Mouse (Mus musculus) MN1 (cell line): Measurements from ENCODE around the gene Golga2.

Experiments used
- DNase-seq: peaks from one replicate; pipeline ENCODE4 v3.0.0-alpha.2; 2016; ENCODE audit warnings: low spot score

The Golga2 gene

DNA sequence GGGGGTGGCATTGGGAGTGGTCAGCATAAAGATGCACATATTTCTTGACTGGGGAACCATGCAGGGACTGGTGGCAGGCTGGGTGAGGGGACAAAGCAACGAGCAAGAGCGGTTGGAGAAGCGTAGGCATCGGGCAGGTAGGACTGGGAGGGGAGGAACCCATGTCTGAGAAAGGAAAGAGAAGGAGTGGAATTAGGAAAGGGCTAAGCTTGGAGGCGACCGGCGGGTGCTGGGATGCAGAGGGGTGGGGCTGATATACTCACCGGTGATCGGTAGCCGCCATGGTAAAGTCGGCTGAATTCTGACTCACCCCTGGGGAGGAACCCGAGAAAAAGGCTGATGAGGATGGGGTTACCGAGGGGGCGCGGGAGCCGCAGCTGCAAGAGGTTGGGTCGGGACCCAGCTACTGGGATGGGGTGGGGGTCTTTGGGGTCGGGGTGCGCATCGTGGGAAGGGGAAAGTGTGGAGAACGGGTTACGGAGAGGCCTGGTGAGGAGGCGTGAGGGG, at the start of gene Golga2:
TSS of gene Golga2 (plus strand) at position 51 of the 507 bp plus-strand sequence.
- peak; percentile 33 for DNase-seq

DNA sequence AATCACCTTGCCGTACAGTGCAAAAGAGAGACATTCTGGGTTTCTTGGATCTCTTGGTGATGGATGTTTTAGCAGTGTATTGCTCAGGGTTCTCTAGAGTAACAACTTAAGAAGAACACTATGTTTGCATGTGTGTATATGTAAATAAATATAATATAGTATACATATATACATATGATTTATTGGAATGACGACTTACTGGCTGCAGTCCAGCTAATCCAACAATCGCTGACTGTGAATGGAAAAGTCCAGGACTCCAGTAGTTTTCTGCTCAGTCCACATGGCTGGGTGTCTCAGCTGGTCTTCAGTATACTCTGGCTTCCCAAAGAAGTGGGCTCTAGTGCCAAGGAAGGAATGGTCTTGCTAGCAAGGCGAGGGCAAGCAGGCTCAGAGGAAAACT, 49.6 kb upstream of the Golga2 start:
- peak; percentile 35 for DNase-seq

DNA sequence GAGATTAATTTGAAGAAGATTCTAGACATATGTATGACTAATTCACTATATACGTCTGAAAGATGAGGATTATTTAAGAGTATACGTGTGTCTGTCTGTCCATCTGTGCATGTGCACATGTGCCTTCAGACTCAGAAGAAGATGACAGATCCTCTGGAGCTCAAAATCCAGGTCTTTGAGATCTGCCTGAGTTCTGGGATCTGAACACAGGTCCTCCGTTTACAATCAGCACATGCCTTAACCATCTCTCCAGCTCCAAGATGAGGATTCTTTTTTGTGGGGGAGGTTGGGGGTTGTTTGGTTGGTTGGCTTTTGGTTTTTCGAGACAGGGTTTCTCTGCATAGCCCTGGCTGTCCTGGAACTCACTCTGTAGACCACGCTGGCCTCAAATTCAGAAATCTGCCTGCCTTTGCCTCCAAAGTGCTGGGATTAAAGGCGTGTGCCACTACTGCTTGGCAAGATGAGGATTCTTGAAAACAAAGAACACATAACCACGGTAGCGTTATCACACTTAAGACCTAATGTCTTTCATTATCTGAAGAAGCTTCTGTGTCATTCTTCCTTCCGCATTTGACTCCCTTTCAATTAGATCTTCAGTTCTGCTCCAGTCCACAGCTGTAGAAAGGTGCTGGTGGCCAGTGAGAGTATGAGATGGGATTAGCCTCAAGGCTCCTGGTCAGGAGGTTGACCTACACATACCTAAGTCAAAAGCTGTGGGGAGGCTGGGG, 48.3 kb upstream of the Golga2 start:
- DNase-seq, result no peak

DNA sequence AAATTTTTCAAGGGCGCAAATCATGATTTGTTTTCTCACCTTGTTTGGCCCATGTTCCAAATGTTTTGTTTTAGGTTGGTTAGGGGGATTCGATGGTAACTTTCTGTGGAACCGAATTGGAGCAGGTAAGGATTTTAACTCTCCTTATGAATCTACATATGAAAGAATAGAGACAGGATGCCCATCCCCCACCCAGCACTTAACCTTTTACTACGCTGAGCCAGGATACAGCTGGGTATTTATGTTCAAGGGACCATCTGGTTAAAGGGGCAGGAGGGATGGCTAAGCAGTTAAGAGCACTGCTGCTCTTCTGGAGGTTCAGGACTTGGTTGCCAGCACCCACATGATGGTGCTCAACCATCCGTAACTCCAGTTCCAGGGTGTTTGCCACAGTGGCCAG, 46.6 kb upstream of the Golga2 start:
- no peak for DNase-seq

DNA sequence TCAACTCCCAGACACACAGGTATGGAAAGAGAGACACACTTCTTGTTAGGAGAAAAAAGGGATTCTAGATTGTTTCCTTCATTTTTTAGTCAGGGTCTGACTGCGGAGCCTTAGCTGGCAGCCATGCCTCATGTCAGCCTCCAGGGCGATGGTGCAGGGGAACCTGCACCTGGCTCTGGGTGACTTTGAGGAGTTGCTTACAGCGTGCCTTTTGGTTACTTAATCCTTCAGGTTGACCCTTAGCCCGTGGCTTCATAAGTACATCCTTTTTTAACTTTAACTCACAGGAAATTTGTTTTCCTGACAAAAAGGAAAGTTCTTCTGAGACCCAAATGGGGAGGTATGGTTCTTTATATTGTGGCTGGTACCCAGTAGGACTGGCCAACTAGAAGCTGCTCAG, 44.2 kb upstream of the Golga2 start:
- DNase-seq, result no peak

DNA sequence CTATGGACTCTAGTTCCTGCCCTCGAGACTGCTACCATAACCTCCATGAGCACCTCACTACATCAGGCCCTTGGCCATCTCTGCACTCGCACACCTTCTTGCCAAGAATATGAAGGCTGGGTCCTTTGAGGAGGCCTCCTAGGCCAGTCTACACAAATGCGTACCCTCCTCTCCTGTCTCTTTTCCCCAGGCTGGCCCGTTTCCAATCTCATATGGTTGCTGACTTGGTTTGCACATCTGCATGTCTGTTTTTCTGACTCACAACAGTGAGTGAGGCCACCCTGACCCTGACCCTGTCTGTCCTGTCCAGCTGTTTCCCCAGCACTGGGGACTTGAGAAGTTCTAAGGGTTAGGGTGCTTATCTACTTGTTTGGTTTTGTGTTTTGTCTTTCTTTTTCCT, 40.4 kb upstream of the Golga2 start:
- DNase-seq, result peak; percentile 52

DNA sequence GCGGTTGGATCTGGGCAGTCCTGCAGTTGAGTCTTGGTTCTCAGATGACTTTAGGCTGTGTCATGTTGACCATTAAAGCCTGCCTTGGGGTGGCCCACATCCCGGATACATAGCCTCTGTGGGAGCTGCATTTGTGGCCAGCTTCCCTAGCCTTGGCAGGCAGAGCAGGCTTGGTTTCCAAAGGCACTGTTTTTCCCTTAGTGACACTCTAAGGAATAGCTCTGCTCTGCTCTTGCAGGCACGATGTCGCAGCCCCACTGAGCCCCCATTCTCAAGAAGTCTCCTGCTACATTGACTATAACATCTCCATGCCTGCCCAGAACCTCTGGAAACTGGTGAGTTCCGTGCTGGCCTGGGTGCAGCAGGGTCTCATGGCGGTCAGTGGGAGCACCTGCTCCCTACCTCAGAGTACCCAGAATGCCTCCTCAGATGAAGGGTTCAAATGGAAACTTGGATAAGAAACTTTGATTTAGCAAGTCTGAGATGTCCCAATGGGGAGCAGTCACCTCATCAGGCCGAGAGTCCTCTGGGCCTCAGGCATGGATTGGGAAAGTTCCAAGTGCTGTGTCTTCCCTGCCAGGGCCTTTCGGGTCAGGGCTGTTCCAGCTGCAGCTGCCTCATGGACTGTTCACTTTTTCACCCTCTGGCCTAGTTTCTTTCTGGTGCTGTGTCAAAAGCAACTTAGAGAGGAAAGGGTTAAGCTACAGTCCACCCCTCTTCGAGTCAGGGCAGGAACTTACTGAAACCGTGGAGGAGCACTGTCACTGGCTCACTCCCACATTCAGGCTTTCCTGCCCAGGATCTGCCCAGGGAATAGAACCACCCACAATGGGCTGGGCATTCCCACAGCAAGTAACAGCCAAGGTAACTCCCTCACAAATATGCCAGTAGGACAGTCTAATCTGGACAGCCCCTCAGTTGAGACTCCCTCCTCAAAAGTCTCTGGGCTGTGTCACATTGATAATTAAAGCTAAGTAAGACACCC, 38.5 kb upstream of the Golga2 start:
- DNase-seq, result no peak

DNA sequence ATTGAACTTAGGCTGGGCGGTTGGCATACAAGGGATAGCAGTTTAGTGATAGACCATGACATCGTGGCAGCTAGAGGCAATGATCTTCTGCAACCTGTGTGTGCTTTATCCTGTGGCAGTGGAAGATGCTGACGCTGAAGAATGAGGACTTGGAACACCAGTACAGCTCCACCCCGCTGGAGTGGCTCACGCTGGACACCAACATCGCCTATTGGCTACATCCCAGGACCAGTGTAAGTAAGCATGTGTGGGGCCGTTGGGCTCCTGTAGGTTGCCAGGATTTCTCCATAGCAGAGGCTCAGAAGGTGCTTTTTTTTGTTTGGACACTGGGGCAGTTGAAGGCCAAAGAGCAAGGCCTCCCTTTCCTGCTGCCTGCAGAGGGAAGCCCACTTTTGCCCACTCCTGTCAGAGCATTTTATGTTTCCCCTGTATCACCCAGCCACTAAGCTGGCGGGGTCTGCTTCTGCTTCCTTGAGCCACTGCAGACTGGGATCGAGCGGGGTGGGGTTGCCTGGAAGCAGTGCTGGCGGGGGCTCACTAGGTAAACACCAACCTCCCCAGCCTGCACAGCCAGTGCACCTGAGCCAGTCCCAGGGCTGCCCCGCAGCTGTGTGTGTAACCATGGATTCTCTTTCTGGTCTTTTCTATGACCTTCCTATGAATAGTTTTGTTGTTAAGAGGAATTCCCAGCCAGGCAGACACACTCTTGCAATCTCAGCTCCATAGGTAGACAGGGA, 35.2 kb upstream of the Golga2 start:
- DNase-seq, result no peak

DNA sequence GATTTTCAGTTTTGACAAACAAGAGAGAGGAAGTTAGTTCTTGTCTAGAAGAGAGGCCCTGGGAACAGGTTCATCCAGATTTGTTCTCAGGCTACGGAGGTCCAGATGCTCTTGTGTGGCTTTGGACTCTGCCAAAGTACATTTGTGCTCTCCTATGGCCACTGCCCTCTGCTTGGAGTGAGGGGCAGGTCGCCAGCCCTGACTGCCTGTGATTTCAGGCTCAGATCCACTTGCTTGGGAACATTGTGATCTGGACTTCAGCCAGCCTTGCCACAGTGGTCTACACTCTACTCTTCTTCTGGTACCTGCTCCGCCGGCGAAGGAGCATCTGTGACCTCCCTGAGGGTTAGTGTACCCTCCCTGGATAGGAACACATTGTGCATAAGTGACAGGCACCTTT, 34.5 kb upstream of the Golga2 start:
- no peak for DNase-seq

DNA sequence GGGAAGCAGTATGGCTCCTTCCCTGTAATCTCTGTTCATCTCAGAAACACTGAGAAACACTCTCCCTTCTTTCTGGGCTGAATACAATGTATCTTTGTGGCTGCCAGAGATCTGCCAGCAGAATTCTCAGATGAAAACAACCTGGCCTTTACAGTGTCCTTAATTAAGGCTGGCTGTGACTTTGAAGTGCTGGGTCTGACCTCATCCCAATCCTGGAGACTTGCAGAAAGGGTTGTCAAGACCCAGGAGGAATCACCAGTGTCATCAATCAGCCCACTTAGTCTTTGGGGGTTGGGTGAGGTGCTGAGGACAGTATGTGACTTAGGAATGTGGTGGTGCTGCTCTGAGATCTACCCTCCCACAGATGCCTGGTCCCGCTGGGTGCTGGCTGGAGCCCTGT, 33.8 kb upstream of the Golga2 start:
- peak; percentile 94 for DNase-seq

DNA sequence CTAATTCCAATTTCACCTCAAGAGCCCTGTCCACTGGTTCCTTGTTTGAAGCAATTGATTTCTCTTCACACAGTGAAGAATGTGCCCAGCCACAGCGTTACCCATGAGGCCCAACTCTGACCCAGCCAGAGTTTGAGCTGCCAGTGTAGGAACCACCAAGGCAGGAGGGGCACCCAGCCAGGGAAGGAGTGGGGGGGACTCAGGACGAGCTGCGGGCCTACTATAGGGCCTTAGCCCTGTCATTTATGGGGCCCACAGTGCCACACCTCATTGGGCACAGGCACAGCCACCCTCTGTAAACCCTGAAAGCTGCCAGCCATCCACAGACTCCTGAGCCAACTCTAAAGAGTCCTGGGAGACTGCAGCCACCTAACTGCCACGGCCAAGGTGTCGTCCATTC, 32.6 kb upstream of the Golga2 start:
- no peak for DNase-seq

DNA sequence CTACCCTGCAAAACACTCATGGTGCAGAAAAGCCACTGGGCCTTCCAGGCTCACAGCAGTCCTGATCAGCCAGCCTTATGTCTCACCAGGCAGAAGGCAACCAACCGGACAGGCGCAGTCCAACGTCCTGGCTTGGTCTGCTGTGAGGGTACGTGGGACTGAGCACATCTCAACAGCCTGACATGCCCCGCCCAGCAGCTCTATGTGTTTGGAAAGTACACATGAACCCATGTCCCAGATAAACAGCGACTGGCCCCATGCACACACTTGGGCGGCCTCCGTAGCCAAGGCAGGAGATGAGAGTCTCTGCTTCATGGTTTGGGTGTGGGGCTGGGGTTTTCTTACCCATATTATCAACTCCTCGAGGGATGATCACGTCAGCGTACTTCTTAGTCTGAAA, 30.9 kb upstream of the Golga2 start:
- DNase-seq, result no peak

DNA sequence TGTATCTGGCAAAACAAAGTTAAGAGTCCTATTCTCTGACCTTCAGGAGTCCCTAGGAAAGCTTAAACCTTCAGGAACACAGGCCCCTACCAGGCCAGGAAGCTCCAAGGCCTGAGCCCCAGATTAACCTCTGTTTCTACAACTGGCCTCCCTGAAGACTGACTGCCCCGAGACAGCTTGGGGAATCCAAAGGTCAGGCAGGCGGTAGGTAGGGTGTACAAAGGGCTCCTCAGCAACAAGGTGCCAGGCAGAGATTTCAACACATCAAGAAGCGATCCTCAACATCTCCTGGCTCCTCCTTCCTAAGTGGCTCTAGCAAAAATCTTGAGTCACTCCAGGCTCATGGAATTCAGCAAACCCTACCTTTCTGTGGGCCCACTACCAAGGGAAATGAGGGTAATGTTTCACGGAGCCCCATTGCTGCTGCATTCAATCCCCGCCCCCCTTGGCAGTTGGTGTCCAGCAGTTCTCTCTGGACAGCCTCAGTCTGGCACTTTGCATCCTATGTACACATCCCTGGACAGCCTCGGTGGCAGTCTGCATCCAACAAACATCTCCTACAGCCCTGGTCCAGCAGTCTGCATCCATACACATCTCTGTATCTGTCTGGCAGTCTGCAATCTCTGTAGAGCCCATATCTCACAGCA, 28.2 kb upstream of the Golga2 start:
- DNase-seq, result peak; percentile 42

DNA sequence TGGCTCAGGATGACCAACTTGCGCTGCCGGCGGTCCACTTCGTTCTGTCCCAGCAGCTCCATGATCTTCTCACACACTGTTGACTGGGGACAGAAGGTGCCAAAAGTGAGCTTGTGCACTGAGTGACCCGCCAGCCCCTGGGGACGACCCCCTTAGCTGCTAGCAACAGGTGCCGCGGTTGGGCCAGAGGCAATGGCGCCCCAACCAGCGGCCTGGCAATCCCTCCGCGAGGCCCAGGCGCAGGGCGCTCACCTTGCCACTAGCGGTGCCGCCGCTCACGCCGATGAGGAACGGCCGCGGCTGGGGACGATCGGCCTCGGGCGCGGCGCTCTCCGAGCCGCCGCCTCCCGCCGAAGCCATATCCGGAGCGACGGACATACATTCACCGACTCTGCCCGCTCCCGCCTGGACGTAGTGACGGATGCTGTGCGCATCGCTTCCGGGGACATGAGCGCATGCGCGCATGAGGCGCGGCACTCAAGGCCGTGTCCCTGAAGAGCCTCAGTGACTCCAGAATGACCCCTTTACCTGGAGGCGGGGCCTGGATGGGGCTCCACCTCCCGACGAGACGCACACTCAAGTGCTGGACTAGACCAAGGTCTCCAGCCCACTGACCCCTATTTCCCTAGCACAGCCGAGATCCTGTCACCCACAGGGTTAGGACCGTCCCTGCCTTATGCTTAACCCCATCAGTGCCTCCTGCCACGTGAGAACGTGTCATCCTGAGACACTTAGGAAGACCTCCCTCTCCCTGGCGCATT, 27.3 kb upstream of the Golga2 start, which contains the start of gene Uck1:
TSS of gene Uck1 (minus strand) at position 503 of the 761 bp plus-strand sequence.
- peak; percentile 92 for DNase-seq

DNA sequence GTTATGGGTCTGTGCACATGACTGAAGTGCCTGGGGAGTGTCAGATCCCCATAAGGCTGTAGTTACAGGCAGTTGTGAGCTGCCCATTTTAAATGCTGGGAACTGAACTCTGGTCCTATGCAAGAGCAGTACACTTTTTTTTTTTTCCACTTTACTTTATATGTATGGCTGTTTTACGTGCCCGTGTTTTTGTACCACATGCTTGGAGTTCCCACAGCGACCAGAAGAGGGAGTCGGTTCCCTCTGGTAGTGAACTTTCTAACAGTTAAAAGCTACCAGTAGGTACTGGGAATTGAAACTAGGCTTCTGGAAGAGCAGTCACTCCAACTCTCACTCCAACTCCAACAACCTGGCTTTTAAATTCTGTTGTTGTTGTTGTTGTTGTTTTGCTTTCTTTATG, 26.5 kb upstream of the Golga2 start:
- DNase-seq, result peak; percentile 33

DNA sequence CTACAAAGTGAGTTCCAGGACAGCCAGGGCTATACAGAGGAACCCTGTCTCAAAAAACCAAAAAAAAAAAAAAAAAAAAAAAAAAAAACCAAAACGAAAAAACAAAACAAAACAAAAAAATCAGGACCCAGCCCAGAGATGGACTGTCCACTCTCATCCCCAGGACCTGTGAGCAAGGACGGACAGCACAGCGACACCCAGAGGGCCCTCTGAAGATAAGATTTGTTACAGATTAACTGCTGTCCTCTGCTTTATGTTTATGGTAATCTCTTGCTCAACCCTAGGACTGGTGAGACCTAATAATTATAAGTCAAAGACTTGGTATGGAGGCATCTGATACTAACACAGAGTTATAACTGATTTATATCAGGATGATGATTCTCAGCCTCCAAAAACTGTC, 11.4 kb upstream of the Golga2 start:
- DNase-seq, result no peak

DNA sequence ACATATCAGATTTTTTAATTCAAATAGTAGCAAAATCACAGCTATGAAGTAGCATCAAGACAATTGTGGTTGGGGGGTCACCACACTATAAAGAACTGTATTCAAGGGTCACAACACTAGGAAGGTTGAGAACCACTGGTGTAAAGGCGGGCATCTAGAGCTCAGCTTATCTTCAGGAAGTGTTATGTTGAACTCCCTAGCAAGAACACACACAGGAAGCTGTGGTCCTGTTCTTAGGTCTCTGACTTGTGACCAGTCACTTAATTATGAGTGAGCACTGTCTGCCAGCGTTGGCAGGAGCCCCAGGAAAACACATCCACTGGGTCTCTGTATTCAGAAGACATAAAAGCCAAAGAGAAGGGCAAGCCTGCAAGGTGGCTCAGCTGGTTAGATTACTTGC, 4.9 kb upstream of the Golga2 start:
- peak; percentile 29 for DNase-seq

DNA sequence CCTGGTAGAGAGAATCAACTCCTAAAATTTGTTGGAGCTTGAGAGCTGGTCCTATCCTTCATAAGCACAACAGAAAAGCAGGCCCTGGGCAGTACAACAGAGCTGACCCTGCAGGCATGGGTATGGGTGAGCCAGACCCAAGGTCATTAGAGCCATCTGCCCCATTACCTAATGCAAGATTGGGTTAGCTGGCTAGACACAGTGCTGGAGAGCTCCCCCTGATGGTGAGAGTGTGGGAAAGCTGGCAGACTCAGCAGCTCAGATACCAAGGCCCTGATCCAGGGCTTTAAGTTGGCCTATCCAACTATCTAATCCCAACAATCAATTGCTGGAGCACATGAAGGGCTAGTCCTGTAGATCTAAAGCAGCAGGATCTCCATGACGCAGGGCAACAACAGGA, 4.5 kb upstream of the Golga2 start:
- DNase-seq, result peak; percentile 92

DNA sequence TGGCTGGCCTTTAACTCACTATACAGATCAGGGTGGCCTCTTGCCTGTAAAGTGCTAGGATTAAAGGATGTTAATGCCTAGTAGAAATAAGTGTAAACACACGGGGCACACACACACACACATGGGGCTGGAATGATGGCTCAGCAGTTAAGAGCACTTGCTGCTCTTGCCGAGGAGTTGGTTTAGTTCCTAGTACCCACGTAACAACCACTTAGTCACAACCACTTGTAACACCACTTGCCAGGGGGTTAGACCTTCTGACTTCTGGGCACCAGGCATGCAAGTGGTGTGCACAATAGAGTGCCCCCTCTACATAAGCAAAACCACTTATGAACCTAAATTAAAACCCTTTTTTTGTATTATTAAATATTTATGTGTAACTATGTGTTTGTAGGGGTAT, 3.2 kb upstream of the Golga2 start:
- no peak for DNase-seq

DNA sequence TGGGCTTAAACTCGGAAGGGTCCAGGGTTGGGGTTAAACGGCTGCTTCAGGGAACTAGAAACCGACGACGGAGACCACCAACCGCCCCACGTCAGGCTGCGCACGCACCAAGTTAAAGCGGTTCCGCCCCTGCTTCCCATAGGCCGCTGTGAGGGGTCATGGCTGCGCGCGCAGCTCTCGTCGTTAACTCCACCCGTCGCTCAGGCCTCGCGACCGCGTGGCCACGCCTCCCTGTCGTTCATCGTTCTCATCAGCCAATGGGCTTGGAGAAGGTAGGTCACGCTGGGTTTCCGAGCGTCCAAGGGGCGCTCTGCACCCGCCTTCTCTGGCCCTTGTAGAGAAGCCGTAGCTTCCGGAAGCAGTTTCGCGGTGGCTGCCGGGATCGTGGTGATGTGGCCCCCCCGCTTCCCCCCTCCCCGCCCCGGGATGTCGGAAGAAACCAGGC, 761 bp downstream of the Golga2 start, which contains the start of gene Swi5:
TSS of gene Swi5 (minus strand) at position 153 of the 445 bp plus-strand sequence.
- DNase-seq, result peak; percentile 100
